Mouse (Mus musculus) right cerebral cortex, postnatal 36 days (tissue): ENCODE data around the gene Hmga2.
"Not testable (repeated sequence)": the region's sequence is repeated elsewhere in the genome, so short reads cannot be mapped to it uniquely, and the experiment has no call there.

ENCODE experiments used
- DNase-seq, 2 experiments: peaks; one replicate each; pipeline ENCODE4 v3.0.0; 2022; ENCODE audit warnings: low spot score in 2 of 2, mixed read lengths in 1 of 2

Gene Hmga2

DNA sequence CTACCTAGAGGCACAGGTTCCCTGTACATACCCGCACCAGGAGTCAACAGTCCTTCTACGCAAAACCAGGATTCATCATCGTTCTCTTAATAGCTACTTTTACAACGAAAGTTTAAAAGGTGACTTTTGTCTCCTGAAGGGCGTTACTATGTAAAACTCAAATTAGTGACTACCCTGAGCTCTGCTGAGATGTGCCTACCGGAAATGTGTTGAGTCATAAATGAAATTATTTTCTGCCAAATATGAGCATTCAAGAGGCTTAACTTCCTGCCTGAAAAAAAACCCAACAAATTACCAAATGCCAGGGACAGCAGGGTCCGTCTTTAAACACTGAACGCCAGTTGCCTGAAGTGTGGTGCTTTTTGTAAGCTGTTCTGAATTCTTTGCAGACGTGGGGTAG is 81.5 kb downstream of the Hmga2 start:
- no peak for DNase-seq

- no peak for DNase-seq
These were observed 84.1 kb downstream of the Hmga2 start for GRCm38 (mm10) chr10:120391971-120392716.

GRCm38 (mm10) chr10:120390912-120391835 is 85.1 kb downstream of the Hmga2 start:
- DNase-seq = no peak

DNA sequence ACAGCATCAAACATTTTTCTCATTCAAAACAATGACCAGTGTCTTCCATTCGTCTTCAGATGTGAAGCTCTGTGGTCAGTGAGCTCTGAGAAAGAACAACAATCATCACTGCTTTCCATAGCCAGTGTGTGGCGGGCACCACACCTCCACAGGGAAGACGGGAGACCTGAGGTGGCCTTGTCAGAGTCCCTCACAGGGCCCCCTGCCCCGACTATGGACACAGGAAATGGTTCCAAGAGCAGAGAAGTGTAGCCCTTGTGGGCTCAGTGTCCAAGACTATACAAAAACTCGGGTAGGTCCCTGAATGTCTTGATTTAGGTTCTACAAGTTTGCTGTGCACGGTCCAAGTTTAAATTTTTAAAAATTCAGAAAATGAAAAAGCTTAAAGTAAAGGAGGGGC is 86.6 kb downstream of the Hmga2 start:
- DNase-seq = no peak

GRCm38 (mm10) chr10:120388966-120389365 is 87.3 kb downstream of the Hmga2 start:
- DNase-seq = no peak

GRCm38 (mm10) chr10:120388400-120388871 is 87.8 kb downstream of the Hmga2 start:
- no peak for DNase-seq

DNA sequence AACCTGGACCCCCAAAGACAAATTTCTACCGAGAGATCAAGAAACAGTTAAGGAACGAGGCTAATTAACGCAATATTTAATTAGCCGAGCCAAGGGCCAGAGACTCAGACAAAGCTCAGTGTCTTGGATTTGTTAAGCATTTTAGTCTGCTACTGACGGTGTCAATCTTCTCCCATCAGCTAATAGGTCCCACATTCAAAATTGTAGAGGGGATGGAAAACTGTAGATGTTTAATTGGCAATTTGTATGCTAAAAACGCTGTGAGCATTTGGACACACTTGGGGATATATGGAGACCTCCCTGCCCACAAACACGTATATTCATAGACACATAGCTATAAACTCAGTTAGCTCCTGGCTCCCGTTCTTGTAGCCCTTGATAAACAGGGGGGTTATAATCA is 89.2 kb downstream of the Hmga2 start:
- DNase-seq = no peak

GRCm38 (mm10) chr10:120384797-120385600 is 91.3 kb downstream of the Hmga2 start:
- DNase-seq = no peak

DNA sequence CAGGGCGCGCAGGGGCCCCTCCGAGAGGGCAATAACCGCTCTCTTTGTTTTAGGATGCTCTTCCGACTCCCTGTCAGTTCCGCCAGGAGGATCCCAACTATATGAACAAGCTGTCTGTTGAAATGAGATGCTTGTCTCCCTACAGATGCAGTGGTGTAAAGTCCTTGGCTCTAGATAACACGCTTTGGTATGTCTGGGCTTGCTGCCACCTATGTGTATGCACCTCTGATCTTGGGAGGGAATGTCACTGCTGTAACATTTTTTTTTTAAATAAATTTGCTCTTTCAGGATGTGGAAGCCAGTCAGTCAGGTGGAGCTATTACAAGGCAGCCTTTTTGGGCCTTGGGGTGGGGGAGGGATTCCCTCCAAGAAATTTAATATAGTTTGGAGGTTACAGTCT is 92.2 kb downstream of the Hmga2 start:
- DNase-seq = no peak

GRCm38 (mm10) chr10:120377795-120378194 is 98.5 kb downstream of the Hmga2 start:
- no peak for DNase-seq

GRCm38 (mm10) chr10:120377327-120377752 is 98.9 kb downstream of the Hmga2 start:
- DNase-seq = peak; percentile 71 to 79

DNA sequence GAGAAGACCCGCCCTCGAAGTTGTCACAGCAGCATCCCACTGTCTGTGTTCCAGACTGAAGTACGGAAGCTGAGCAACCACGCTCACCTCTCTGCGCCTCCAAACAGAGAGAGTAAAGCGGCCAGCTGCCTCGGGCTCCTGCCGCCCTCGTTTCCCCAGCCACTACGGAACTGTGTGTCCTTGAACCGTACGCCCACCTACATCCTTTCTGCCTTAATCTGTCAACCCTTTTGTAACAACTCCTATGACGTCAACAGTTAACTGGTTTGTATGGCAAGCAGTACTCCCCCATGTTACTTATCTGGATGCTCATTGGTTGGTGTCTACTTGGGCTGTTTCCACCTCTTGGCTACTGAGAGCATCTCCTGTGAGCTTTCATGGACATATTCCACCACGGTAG is 100.8 kb downstream of the Hmga2 start:
- DNase-seq = no peak

DNA sequence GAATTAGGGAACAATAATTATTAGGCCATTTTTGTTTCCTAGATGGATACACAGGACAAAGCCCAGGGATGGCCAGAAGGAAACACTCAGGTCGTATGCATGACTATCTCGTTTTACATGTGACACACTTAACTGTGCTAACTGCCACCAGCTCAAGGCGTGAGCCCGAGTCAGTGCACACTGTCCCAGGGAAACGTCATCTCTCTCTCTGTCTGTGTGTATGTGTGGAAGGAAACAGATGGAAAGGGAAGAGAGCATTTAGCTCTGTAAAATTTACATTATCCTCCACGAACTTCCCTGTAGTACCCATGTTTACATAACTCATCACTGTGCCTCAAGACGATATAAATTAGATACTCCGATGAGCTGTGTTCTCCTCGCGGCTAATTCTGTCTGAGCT is 105.1 kb downstream of the Hmga2 start:
- DNase-seq = no peak

GRCm38 (mm10) chr10:120369187-120369805 is 107.0 kb downstream of the Hmga2 start:
- DNase-seq = no peak

DNA sequence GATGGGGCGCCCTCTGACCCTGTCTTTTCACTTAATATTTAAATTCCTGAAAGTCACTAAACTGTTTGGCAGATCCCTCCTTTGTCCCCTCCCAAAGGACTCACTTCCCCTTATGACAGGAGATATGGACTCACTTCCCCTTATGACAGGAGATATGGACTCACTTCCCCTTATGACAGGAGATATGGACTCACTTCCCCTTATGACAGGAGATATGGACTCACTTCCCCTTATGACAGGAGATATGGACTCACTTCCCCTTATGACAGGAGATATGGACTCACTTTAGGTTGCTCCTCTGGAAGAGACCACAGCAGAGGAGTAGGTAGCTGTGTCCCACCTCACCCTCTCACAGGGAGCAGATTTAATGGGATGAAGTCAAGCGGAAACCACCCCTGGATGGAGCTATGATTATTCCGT is 110.1 kb downstream of the Hmga2 start:
- DNase-seq = not testable (repeated sequence)

GRCm38 (mm10) chr10:120365380-120366172 is 110.7 kb downstream of the Hmga2 start:
- no peak for DNase-seq

GRCm38 (mm10) chr10:120363983-120364582 is 112.2 kb downstream of the Hmga2 start:
- DNase-seq = no peak

DNA sequence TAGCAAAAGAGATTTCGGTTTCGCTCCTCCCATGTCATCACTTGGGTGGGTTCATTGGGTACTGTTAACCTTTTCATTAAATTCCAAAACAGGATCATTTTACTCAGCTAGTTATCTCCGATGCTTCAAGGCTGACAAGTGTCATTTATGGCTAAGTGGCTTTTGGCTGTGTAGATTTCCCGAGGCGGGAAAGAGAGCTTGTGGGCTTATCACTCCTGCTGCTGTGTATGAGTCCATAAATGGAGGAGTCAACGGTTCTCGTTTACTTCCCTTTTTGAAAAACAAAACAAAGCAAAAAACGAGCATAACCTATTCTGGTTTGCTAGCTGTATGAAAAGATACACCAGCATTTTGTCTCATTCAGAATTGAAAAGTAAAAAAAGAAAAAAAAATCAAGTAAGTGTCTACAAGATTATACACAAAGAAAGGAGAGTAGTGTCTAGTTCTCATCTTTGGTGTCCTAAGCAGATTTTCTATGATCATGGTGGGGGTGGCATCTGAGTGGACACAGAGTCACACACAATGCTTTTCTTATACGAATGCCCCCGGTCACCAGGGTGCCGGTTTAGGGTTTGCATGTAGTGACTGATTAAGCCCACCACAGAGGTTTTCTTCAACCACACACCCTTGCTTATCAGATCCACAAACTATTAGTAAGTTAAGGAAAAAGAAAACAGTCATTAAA is 112.8 kb downstream of the Hmga2 start:
- not testable (repeated sequence) for DNase-seq

DNA sequence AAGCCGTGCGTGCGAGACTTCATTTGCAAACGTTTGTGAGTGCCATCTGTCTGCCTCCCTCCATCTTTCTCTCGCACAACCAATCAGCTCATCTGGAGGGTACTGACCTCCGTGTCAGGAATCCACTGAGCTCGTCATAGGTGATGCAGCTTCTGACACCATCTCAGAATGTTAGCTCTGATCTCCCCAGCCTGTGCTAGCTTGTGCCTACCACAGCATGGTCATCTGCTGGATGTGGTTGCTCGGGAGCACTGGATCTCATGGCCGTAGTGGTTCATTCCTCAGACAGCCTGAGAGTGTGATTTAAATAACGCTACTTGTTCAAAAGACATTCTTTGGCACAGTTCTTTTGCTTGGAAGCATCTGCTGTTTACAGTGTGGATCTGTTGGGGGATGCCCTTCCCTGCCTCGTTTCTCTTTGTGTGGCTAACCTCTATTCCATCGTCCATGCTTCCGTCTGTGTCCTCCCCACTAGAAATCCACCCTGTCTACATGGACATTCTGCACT is 121.7 kb downstream of the Hmga2 start:
- DNase-seq = no peak
